Mouse (Mus musculus) right cerebral cortex, postnatal 14 days (tissue): ENCODE results near the gene Ascl2.

ENCODE experiments used
- DNase-seq: peaks from one replicate; pipeline ENCODE4 v3.0.0; 2022

Ascl2 gene

GRCm38 (mm10) chr7:142997403-142998150 lies 28.5 kb upstream of the Ascl2 start:
- no peak for DNase-seq

GRCm38 (mm10) chr7:142996998-142997397 lies 27.9 kb upstream of the Ascl2 start:
- no peak for DNase-seq

GRCm38 (mm10) chr7:142995630-142996338 lies 26.7 kb upstream of the Ascl2 start:
- no peak for DNase-seq

GRCm38 (mm10) chr7:142995004-142995403 lies 25.9 kb upstream of the Ascl2 start:
- DNase-seq = no peak

GRCm38 (mm10) chr7:142987718-142988117 lies 18.7 kb upstream of the Ascl2 start:
- DNase-seq = no peak

GRCm38 (mm10) chr7:142985146-142985545 lies 16.1 kb upstream of the Ascl2 start:
- no peak for DNase-seq

- no peak for DNase-seq
These were observed 12.8 kb upstream of the Ascl2 start for GRCm38 (mm10) chr7:142981908-142982307.

- peak; percentile 71 for DNase-seq
These were observed 918 bp downstream of the Ascl2 start for GRCm38 (mm10) chr7:142967884-142968808.

- DNase-seq = no peak
These were observed 1.6 kb downstream of the Ascl2 start for GRCm38 (mm10) chr7:142967414-142967883.

GRCm38 (mm10) chr7:142959752-142960151 lies 9.3 kb downstream of the Ascl2 start:
- no peak for DNase-seq

- DNase-seq = no peak
These were observed 10.2 kb downstream of the Ascl2 start for GRCm38 (mm10) chr7:142958817-142959216.

GRCm38 (mm10) chr7:142956018-142956417 lies 13.0 kb downstream of the Ascl2 start:
- no peak for DNase-seq

- DNase-seq = no peak
These were observed 19.5 kb downstream of the Ascl2 start for GRCm38 (mm10) chr7:142949568-142949967.

- DNase-seq = no peak
These were observed 31.4 kb downstream of the Ascl2 start for GRCm38 (mm10) chr7:142937631-142938030.

- no peak for DNase-seq
These were observed 33.4 kb downstream of the Ascl2 start for GRCm38 (mm10) chr7:142935708-142936107.

GRCm38 (mm10) chr7:142932469-142932868 lies 36.6 kb downstream of the Ascl2 start:
- DNase-seq = no peak

GRCm38 (mm10) chr7:142931028-142931427 lies 38.0 kb downstream of the Ascl2 start, which contains the start of gene Th:
TSS of gene Th (minus strand) at chr7:142931128.
- DNase-seq = no peak

- no peak for DNase-seq
These were observed 39.5 kb downstream of the Ascl2 start for GRCm38 (mm10) chr7:142929516-142929915.

GRCm38 (mm10) chr7:142927293-142927692 lies 41.8 kb downstream of the Ascl2 start:
- DNase-seq = no peak

- DNase-seq = peak; percentile 61
These were observed 50.1 kb downstream of the Ascl2 start for GRCm38 (mm10) chr7:142918641-142919628.

- no peak for DNase-seq
These were observed 51.4 kb downstream of the Ascl2 start for GRCm38 (mm10) chr7:142917659-142918058.
